Mouse (Mus musculus): Measurements from ENCODE around the gene Zfp277. TPM values are rescaled to one million over a fixed set of nuclear protein-coding genes. Genes with fewer than 3 reads are reported as not detected.

Zfp277 gene
- polyA plus RNA-seq, 1 experiment: 1.5 TPM

DNA sequence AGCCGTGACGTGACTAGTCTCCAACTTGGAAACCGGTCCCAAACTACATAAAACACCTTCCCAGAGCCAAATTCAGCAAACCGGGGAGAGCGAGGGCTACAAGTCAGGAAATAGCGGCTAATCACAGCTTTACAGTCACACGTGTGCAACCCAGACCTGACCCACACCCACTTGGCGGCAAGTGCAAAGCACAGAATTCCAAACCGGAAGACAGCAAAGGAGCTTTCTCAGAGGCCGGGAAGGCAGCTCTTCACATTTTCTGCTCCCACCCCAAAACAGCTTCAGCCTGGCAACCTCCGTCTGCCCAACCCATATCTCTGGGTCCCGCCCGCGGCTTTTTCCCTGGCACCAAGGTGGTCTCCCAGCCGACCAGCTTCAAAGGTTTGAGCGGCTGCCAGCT is 496 bp downstream of the Zfp277 start:
- TF ChIP-seq FLI1 (IDR thresholded peaks at IDR 0.05; ENCODE audit: low read length): no peak
- no peak for TF ChIP-seq GATA1 (IDR thresholded peaks at IDR 0.05; ENCODE audit: borderline replicate concordance, low read length)
- Histone ChIP-seq H3K36me3 (replicated peaks; ENCODE audit: low read length) (no peaks in the 10 kb centered on the region), H3K4me1 (peaks cover 26% of the 10 kb centered on the region), H3K4me3 (replicated peaks) (peak overlapping the region; percentile 93), H3K9me3 (no peaks in the 10 kb centered on the region), H3K27me3 (replicated peaks) (peaks cover 36% of the 10 kb centered on the region)

DNA sequence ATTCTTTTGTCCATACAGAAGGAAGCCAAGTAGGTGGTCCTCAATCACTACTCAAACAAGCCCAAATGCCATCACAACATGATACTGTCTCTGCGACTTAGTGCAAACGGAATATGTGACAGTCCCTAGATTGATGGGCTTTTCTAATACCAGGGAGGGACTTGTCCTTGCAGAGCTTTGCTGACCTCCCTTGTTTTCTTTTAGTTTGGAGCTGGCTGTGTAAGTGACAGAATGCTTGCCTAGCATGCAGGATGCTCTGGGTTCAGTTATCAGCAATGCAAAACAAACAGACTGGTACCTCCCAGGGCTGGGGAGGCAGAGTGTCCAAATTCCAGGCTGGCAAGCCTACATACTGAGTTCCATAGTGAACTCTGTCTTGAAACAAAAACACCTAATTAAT is 7.7 kb downstream of the Zfp277 start:
- TF ChIP-seq GATA1 (IDR thresholded peaks at IDR 0.05; ENCODE audit: borderline replicate concordance, low read length) (no peak), FLI1 (IDR thresholded peaks at IDR 0.05; ENCODE audit: low read length) (no peak)
- Histone ChIP-seq H3K4me3 (replicated peaks) (no peak overlapping the region), H3K36me3 (replicated peaks; ENCODE audit: low read length) (no peaks in the 10 kb centered on the region)

DNA sequence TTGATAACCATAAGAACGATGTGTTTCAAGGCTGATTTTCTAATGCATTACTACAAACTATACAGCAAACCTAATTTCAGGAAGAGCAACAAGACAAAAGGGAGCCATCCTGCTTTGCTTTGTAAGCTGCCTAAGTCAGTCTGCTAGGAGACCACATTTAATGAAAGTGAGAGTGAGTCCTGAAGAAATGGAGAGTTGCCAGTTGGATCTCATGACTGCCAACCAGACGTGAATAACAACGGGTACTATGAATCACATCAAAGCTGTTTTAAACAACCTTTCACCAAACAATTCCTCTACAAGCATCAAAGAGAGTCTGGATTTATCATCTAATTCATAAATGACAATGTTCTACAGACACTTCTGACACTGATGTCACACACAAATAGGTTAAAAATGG is 11.6 kb downstream of the Zfp277 start:
- Histone ChIP-seq H3K36me3 (replicated peaks; ENCODE audit: low read length) (no peaks in the 10 kb centered on the region), H3K9me3 (no peaks in the 10 kb centered on the region), H3K27me3 (replicated peaks) (no peaks in the 10 kb centered on the region), H3K4me3 (replicated peaks) (no peak overlapping the region), H3K4me1 (peaks cover 24% of the 10 kb centered on the region)
- TF ChIP-seq GATA1 (IDR thresholded peaks at IDR 0.05; ENCODE audit: borderline replicate concordance, low read length) (no peak), FLI1 (IDR thresholded peaks at IDR 0.05; ENCODE audit: low read length) (no peak)

More for the DNA sequence above, 7.7 kb downstream of the Zfp277 start:
- Histone ChIP-seq H3K27me3 (replicated peaks) (no peaks in the 10 kb centered on the region), H3K9me3 (no peaks in the 10 kb centered on the region), H3K4me1 (peaks cover 10% of the 10 kb centered on the region)

DNA sequence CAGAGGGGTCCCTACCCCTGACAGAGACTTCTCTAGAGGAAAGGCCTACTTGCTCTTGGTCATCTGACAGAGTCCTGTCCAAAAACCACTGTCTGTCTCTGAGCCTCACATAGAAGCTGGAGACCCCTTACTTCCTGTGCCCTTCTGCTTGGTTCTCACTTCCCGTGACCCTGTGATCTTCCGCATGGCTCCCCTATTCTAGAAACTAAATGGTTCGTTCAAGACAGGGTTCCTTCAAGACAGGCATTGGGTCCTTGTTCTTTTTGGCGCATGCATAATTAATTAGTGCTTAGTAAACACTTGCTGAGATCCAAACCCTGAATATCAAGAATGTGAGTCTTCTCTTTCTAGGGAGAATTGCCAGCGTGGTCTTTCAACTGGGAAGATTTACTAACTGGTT is 14.6 kb downstream of the Zfp277 start:
- TF ChIP-seq FLI1 (IDR thresholded peaks at IDR 0.05; ENCODE audit: low read length) (no peak), GATA1 (IDR thresholded peaks at IDR 0.05; ENCODE audit: borderline replicate concordance, low read length) (no peak)
- Histone ChIP-seq H3K27me3 (replicated peaks) (no peaks in the 10 kb centered on the region), H3K4me3 (replicated peaks) (no peak overlapping the region), H3K4me1 (peaks cover 40% of the 10 kb centered on the region), H3K36me3 (replicated peaks; ENCODE audit: low read length) (no peaks in the 10 kb centered on the region), H3K9me3 (no peaks in the 10 kb centered on the region)

DNA sequence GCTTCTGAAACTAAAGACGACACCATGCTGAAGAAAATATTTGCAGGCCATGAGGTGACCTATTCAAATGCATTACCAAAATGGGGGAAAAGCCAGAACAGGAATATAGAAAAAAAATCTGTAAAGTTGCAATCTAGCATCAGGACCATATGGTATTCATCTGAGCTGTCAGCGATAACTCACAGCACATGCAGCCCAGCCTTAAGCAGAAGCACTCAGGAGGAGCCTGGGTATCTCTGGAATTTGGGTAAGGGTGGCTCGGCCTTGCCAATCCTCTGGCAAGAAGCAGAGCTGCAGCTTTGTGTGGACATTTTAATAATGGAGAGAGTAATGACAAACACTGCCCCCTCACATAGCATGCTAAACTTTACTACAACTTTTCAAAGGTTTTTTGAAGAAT is 15.7 kb downstream of the Zfp277 start:
- H3K36me3 ChIP-seq (replicated peaks; ENCODE audit: low read length): no peaks in the 10 kb centered on the region
- peaks cover 43% of the 10 kb centered on the region for H3K4me1 ChIP-seq
- no peaks in the 10 kb centered on the region for H3K27me3 ChIP-seq (replicated peaks)
- no peak for TF ChIP-seq FLI1 (IDR thresholded peaks at IDR 0.05; ENCODE audit: low read length)
- TF ChIP-seq GATA1 (IDR thresholded peaks at IDR 0.05; ENCODE audit: borderline replicate concordance, low read length): no peak
- H3K4me3 ChIP-seq (replicated peaks): no peak overlapping the region
- H3K9me3 ChIP-seq: no peaks in the 10 kb centered on the region

DNA sequence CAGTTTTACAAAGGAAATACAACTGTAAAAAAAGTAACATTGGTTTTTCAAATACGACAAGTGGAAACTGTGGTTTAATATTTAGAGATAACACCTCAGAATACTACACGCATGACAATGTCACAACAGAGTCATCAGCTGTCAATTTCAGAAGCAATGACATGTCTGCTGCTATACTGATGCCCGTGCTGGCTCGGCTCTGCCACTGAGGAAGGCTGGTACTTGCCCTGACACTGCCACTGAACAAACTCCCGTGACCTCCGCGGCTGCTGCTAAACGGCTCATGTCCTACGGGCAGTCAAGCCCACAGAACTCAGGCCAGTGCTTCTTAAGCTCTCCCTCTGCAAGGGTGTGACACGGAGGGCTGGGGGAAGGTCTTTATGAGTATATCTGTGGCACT is 18.1 kb downstream of the Zfp277 start:
- no peaks in the 10 kb centered on the region for H3K9me3 ChIP-seq
- H3K4me1 ChIP-seq: peaks cover 33% of the 10 kb centered on the region
- no peaks in the 10 kb centered on the region for H3K27me3 ChIP-seq (replicated peaks)
- H3K36me3 ChIP-seq (replicated peaks; ENCODE audit: low read length): peaks cover 2% of the 10 kb centered on the region
- H3K4me3 ChIP-seq (replicated peaks): peak overlapping the region; percentile 64
- no peak for TF ChIP-seq GATA1 (IDR thresholded peaks at IDR 0.05; ENCODE audit: borderline replicate concordance, low read length)
- no peak for TF ChIP-seq FLI1 (IDR thresholded peaks at IDR 0.05; ENCODE audit: low read length)

DNA sequence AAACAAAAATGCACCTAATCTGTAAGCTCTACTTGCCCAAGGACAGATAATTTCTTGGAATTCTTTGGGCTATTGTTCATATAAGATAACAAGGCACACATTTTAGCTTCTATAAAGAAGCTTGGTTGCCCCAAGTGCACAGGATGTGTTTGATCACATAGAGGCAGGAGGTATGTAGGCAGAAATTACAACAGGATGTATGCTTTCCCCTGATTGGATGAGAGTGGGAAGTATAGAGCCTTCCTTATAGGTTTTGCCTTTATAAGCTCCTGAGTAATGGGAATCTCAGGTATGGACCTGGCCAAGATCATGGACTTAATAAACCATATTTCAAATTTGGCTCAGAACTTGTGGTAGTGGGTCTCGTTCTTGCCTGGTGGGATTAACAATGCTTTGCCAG is 20.7 kb downstream of the Zfp277 start:
- H3K4me3 ChIP-seq (replicated peaks): no peak overlapping the region
- H3K36me3 ChIP-seq (replicated peaks; ENCODE audit: low read length): peaks cover 2% of the 10 kb centered on the region
- TF ChIP-seq FLI1 (IDR thresholded peaks at IDR 0.05; ENCODE audit: low read length) (no peak), GATA1 (IDR thresholded peaks at IDR 0.05; ENCODE audit: borderline replicate concordance, low read length) (no peak)
- no peaks in the 10 kb centered on the region for H3K9me3 ChIP-seq
- H3K4me1 ChIP-seq: peaks cover 21% of the 10 kb centered on the region
- no peaks in the 10 kb centered on the region for H3K27me3 ChIP-seq (replicated peaks)

DNA sequence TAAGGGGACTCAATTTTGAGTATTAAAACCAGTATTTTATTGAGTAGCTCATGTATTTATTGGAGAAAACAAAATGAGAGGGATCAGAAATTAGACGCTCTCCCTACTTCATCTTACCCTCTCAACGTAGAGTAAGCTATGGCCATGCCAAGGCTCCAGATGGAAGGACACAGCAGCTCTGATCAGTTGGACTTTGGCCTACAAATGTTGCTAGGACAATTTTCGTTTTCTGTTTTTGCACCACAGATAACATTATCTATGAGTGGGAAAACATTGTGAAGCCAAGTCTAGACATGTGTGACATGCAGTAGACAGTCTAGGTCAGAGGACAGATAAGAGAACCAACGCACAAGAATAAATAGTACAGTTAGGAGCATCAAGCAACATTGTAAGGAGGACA is 28.4 kb downstream of the Zfp277 start:
- Histone ChIP-seq H3K27me3 (replicated peaks) (no peaks in the 10 kb centered on the region), H3K9me3 (no peaks in the 10 kb centered on the region), H3K4me3 (replicated peaks) (no peak overlapping the region), H3K4me1 (peaks cover 11% of the 10 kb centered on the region), H3K36me3 (replicated peaks; ENCODE audit: low read length) (peaks cover 2% of the 10 kb centered on the region)
- TF ChIP-seq GATA1 (IDR thresholded peaks at IDR 0.05; ENCODE audit: borderline replicate concordance, low read length) (no peak), FLI1 (IDR thresholded peaks at IDR 0.05; ENCODE audit: low read length) (no peak)

DNA sequence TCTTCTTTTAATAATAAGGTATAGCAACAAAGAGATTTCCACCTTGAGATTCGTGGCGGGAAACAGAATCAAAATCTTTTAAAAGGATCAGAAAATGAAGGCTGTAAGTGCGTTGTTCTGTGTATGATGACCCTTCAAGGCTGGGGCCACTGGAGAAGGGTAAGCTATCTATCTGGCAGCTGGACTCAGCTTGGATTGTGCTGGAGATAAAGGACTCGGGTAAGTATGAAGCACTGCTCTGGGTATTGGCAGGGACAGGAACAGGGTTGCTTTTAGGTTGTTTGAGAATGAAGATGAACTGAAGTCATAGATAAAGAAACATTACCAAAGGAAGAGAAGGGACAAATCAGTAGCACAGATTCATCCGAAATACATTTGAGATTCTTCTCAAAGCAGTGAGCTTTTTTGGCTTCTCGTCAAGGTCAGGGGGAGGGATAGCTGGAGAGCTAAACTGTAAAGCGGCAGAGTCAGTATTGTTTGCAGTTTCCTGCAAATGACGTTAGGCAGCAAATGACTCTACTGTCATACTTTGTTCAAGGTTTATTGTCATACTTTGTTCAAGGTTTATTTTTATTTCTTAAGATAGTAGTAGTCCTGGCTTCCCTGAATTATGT is 30.3 kb downstream of the Zfp277 start:
- H3K36me3 ChIP-seq (replicated peaks; ENCODE audit: low read length): peaks cover 6% of the 10 kb centered on the region
- H3K4me3 ChIP-seq (replicated peaks): no peak overlapping the region
- no peaks in the 10 kb centered on the region for H3K9me3 ChIP-seq
- peaks cover 11% of the 10 kb centered on the region for H3K4me1 ChIP-seq
- TF ChIP-seq GATA1 (IDR thresholded peaks at IDR 0.05; ENCODE audit: borderline replicate concordance, low read length) (no peak), FLI1 (IDR thresholded peaks at IDR 0.05; ENCODE audit: low read length) (no peak)
- no peaks in the 10 kb centered on the region for H3K27me3 ChIP-seq (replicated peaks)

DNA sequence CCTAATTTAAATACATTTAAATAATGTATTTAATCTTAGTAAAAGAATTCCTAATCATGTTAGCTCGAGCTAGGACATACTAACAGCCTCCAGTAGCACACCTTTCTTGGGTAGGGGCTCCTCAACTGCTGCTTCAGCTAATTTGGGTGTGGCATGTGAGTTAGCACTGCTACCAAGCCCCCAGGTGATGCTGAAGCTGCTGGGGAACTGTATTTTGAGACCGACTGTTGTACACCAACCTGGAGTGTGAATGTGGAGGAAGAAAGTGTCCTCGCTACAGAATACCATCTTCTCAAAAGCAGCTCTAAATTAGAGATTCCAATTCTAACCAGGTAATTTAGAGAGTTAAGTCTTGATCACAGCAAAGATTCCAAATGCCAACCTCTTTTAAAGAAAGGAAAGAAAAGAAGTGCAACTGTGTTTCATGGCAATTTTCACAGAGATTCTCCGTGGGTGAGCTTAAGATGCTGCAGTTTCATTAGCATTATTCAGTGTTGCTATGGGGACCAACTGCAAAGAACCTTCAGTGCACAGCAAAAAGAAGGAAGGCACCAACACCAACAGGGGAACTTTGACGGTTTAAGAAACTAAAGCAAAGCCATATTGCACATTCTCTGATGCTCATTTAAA is 30.9 kb downstream of the Zfp277 start:
- peaks cover 11% of the 10 kb centered on the region for H3K4me1 ChIP-seq
- peaks cover 7% of the 10 kb centered on the region for H3K36me3 ChIP-seq (replicated peaks; ENCODE audit: low read length)
- no peak overlapping the region for H3K4me3 ChIP-seq (replicated peaks)
- no peaks in the 10 kb centered on the region for H3K27me3 ChIP-seq (replicated peaks)
- peaks cover 1% of the 10 kb centered on the region; the same call in 1 of the 2 replicates for H3K9me3 ChIP-seq
- no peak for TF ChIP-seq GATA1 (IDR thresholded peaks at IDR 0.05; ENCODE audit: borderline replicate concordance, low read length)
- TF ChIP-seq FLI1 (IDR thresholded peaks at IDR 0.05; ENCODE audit: low read length): no peak
